Mouse (Mus musculus): ENCODE measurements at regions not wholly inside any gene's neighbourhood (a gene's known extent, or its start where the extent isn't known, plus 50 kb on each side); places are given as distances from the start of the nearest gene placed in this dataset.

- no peak for TF ChIP-seq SIN3A (IDR thresholded peaks at IDR 0.05; ENCODE audit: low read length)
- TF ChIP-seq CHD2 (IDR thresholded peaks at IDR 0.05; ENCODE audit: low read length), result no peak
Measured at GRCm38 (mm10) chr17:73056616-73057015, 51.2 kb upstream of the Lclat1 start.

All from MEL (cell line).